Mouse (Mus musculus): ENCODE results near the gene Abhd11. TPM values are rescaled to one million over a fixed set of nuclear protein-coding genes. Genes with fewer than 3 reads are reported as not detected.

Gene Abhd11
- 64.2 and 64.4 TPM in 2 replicates for polyA plus RNA-seq (2015; fragmentation: Nextera tagmentation; extraction: Ambion mirVana)

GRCm38 (mm10) chr5:135008671-135009589 is at the start of gene Abhd11:
Gene Abhd11, plus strand, starts transcription at chr5:135009152.

GRCm38 (mm10) chr5:134985633-134986297 is 23.2 kb upstream of the Abhd11 start, which contains the start of gene Cldn3:
Gene Cldn3, plus strand, starts transcription at chr5:134986214.

GRCm38 (mm10) chr5:135023344-135024173 is 14.6 kb downstream of the Abhd11 start, which contains the start of gene Stx1a:
Gene Stx1a, plus strand, starts transcription at chr5:135023482.

Other genes with a start within 250 kb of the Abhd11 start
- not detected in 2 replicates for gene Tmem270, start 102.4 kb upstream of the Abhd11 start, polyA plus RNA-seq (2015; fragmentation: Nextera tagmentation; extraction: Ambion mirVana)
- gene Cldn13, start 93.6 kb upstream of the Abhd11 start, polyA plus RNA-seq (2015; fragmentation: Nextera tagmentation; extraction: Ambion mirVana), result not detected in 2 replicates
- 9.7 and 10.3 TPM in 2 replicates for gene Mettl27, start 76.8 kb upstream of the Abhd11 start, polyA plus RNA-seq (2015; fragmentation: Nextera tagmentation; extraction: Ambion mirVana)
- gene Cldn4, start 62.2 kb upstream of the Abhd11 start, polyA plus RNA-seq (2015; fragmentation: Nextera tagmentation; extraction: Ambion mirVana), result 0.10 and 0.84 TPM in 2 replicates
- 0.38 TPM in 1 of 2 replicates, not detected in the other for gene Cldn3, start 22.9 kb upstream of the Abhd11 start, polyA plus RNA-seq (2015; fragmentation: Nextera tagmentation; extraction: Ambion mirVana)
- 1.7 and 1.9 TPM in 2 replicates for gene Stx1a, start 14.3 kb downstream of the Abhd11 start, polyA plus RNA-seq (2015; fragmentation: Nextera tagmentation; extraction: Ambion mirVana)
- 34.0 and 34.2 TPM in 2 replicates for gene Dnajc30, start 55.0 kb downstream of the Abhd11 start, polyA plus RNA-seq (2015; fragmentation: Nextera tagmentation; extraction: Ambion mirVana)
- gene Bud23, start 55.8 kb downstream of the Abhd11 start, polyA plus RNA-seq (2015; fragmentation: Nextera tagmentation; extraction: Ambion mirVana), result 38.2 and 48.1 TPM in 2 replicates
- 2.1 and 2.6 TPM in 2 replicates for gene Vps37d, start 69.1 kb downstream of the Abhd11 start, polyA plus RNA-seq (2015; fragmentation: Nextera tagmentation; extraction: Ambion mirVana)
- 9.6 and 9.8 TPM in 2 replicates for gene Mlxipl, start 80.7 kb downstream of the Abhd11 start, polyA plus RNA-seq (2015; fragmentation: Nextera tagmentation; extraction: Ambion mirVana)
- gene Tbl2, start 140.5 kb downstream of the Abhd11 start, polyA plus RNA-seq (2015; fragmentation: Nextera tagmentation; extraction: Ambion mirVana), result 12.9 and 16.9 TPM in 2 replicates
- gene Bcl7b, start 159.1 kb downstream of the Abhd11 start, polyA plus RNA-seq (2015; fragmentation: Nextera tagmentation; extraction: Ambion mirVana), result 37.1 and 39.5 TPM in 2 replicates
- gene Baz1b, start 178.1 kb downstream of the Abhd11 start, polyA plus RNA-seq (2015; fragmentation: Nextera tagmentation; extraction: Ambion mirVana), result 13.8 and 14.0 TPM in 2 replicates
- gene Fzd9, start 242.1 kb downstream of the Abhd11 start, polyA plus RNA-seq (2015; fragmentation: Nextera tagmentation; extraction: Ambion mirVana), result 24.7 and 25.4 TPM in 2 replicates